Mouse (Mus musculus) bone marrow, adult 2 months (tissue): ENCODE data around the gene Rasa3.

ENCODE experiments used
- CTCF ChIP-seq: fragments of 200-500 bp; IDR thresholded peaks from 2 replicates; pipeline ENCODE4 v1.5.1; 2011; ENCODE audit warnings: low read length, control low read depth; ENCODE audit not compliant: control insufficient read depth, insufficient read depth
- POLR2A ChIP-seq: fragments of 200-500 bp; IDR thresholded peaks from 2 replicates; pipeline ENCODE4 v1.6.1; 2011; ENCODE audit warnings: low read depth, mild to moderate bottlenecking, control low read depth, low read length, borderline replicate concordance; ENCODE audit not compliant: control insufficient read depth

DNA sequence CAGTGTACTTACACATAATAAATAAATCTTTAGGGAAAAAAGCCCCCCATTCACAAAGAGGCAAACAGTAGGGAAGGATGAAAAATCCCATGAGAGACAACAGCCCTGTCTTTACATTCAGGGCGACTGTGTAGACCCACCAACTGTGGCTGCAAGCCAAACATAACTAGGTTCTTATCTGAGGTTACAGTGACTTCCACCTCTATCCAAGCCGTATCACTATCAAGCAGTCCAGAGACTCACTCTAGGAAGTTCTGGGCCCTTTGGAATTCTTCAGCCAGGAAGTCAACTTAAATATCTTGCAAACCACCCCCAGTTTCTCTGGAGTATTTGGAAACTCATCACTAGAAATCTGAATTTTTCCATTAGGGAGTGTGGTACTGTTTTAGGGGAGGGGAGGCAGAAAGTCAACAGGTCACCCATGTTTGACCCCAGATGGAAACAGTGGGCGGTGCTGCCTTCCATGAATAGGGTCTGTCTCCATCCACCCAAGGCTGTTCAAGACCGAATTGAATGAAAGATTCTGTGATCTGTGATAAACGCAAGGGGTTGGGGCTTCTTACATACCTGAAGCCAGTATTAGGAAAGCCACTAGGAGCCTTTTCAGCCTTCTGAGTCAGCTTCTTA lies 22.0 kb upstream of the Rasa3 start:
- no peak for TF ChIP-seq CTCF
- no peak for TF ChIP-seq POLR2A
